Mouse (Mus musculus) hindbrain, embryonic 11.5 days (tissue): ENCODE results near the gene Rab2b. TPM values are rescaled to one million over a fixed set of nuclear protein-coding genes. Genes with fewer than 3 reads are reported as not detected.

Experiments used
- ATAC-seq: fragments of 200-750 bp; cut with Nextera tagmentation; 2 replicates; pipeline ENCODE4 v1.8.0; 2017; ENCODE audit warnings: mild to moderate bottlenecking, moderate TSS enrichment, moderate library complexity; ENCODE audit not compliant: low FRiP score
- DNase-seq: peaks from one replicate; pipeline ENCODE4 v3.0.0-alpha.2; 2015; ENCODE audit warnings: low spot score
- H3K27ac ChIP-seq: fragments of 300-500 bp; sonication (generic); 2 replicates; pipeline ENCODE4 v1.5.1; 2014; ENCODE audit warnings: mild to moderate bottlenecking, low read depth, low read length
- H3K27me3 ChIP-seq: fragments of 300-500 bp; sonication (generic); 2 replicates; pipeline ENCODE4 v1.6.1; 2014; ENCODE audit warnings: mild to moderate bottlenecking, low read length, moderate library complexity, mixed read lengths; ENCODE audit not compliant: control insufficient read depth, insufficient read depth
- H3K36me3 ChIP-seq: fragments of 300-500 bp; sonication (generic); 2 replicates; pipeline ENCODE4 v1.6.1; 2014; ENCODE audit warnings: mild to moderate bottlenecking, low read length, moderate library complexity, mixed read lengths; ENCODE audit not compliant: control insufficient read depth, insufficient read depth
- H3K4me1 ChIP-seq: fragments of 300-500 bp; sonication (generic); replicated peaks from 2 replicates; pipeline ENCODE4 v1.6.1; 2014; ENCODE audit warnings: low read length, mixed read lengths; ENCODE audit not compliant: control insufficient read depth, insufficient read depth
- H3K4me2 ChIP-seq: fragments of 300-500 bp; sonication (generic); replicated peaks from 2 replicates; pipeline ENCODE4 v1.6.1; 2014; ENCODE audit warnings: mild to moderate bottlenecking, low read depth, low read length
- H3K4me3 ChIP-seq: fragments of 300-500 bp; sonication (generic); 2 replicates; pipeline ENCODE4 v1.5.1; 2014; ENCODE audit warnings: low read depth, low read length
- H3K9ac ChIP-seq: fragments of 300-500 bp; sonication (generic); 2 replicates; pipeline ENCODE4 v1.6.1; 2014; ENCODE audit warnings: low read depth, low read length
- H3K9me3 ChIP-seq: fragments of 300-500 bp; sonication (generic); 2 replicates; pipeline ENCODE4 v1.6.1; 2016; ENCODE audit warnings: low read length; ENCODE audit not compliant: control insufficient read depth
- WGBS: fragments of 180-500 bp; shearing (Covaris S2); extraction: QIAGEN DNeasy Blood & Tissue Kit; methylation state at CpG from one replicate; pipeline ENCODE4 v1.1.7; 2014; 5-methylcytosine and 5-hydroxymethylcytosine counted together
- polyA plus RNA-seq: library from polyadenylated mRNA; unstranded; fragments of >200 nt; fragmentation: Nextera tagmentation; extraction: Ambion mirVana; gene quantifications from 2 replicates; pipeline ENCODE4 v1.2.1, GENCODE M21; 2014

Gene Rab2b
- polyA plus RNA-seq, 1 experiment from 2014 or later: 44.1 TPM

- 84% methylated on average over 4 of the region's 4 CpGs for WGBS
- no peak overlapping the region for H3K9ac ChIP-seq
- H3K27ac ChIP-seq: no peak overlapping the region
- H3K4me1 ChIP-seq: no peaks in the 10 kb centered on the region
- H3K27me3 ChIP-seq: no peaks in the 10 kb centered on the region
- H3K4me2 ChIP-seq: no peak overlapping the region
- H3K9me3 ChIP-seq: no peaks in the 10 kb centered on the region
- no peak overlapping the region for H3K4me3 ChIP-seq
- no peak for ATAC-seq
- H3K36me3 ChIP-seq: no peaks in the 10 kb centered on the region
- DNase-seq: no peak
These were observed 33.2 kb downstream of the Rab2b start for GRCm38 (mm10) chr14:52246129-52246528.

DNA sequence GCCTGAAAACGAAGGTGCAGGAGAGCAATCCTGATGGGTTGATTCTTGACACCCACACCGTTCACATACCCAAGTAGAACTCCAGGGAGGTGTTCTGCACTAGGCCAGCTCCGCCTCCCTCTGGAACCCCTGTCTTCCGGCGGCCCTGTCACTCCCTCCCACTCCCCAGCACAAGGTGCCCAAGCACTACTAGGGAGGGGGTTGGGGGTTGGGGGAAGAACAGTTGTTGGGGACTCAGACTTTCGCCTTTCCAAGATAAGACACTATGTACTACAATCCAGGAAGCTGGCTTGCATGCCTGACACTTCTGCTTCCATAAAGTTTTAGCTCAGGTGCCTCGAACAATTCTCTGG is 34.7 kb downstream of the Rab2b start:
- Histone ChIP-seq H3K9me3 (no peaks in the 10 kb centered on the region), H3K4me1 (no peaks in the 10 kb centered on the region), H3K4me2 (peak overlapping the region; percentile 53), H3K4me3 (peak overlapping the region; percentile 79), H3K27ac (no peak overlapping the region), H3K36me3 (no peaks in the 10 kb centered on the region), H3K9ac (peak overlapping the region; percentile 66), H3K27me3 (no peaks in the 10 kb centered on the region)
- 10% methylated on average over 7 of the region's 7 CpGs for WGBS
- DNase-seq (no peak), ATAC-seq (peak; percentile 85)

DNA sequence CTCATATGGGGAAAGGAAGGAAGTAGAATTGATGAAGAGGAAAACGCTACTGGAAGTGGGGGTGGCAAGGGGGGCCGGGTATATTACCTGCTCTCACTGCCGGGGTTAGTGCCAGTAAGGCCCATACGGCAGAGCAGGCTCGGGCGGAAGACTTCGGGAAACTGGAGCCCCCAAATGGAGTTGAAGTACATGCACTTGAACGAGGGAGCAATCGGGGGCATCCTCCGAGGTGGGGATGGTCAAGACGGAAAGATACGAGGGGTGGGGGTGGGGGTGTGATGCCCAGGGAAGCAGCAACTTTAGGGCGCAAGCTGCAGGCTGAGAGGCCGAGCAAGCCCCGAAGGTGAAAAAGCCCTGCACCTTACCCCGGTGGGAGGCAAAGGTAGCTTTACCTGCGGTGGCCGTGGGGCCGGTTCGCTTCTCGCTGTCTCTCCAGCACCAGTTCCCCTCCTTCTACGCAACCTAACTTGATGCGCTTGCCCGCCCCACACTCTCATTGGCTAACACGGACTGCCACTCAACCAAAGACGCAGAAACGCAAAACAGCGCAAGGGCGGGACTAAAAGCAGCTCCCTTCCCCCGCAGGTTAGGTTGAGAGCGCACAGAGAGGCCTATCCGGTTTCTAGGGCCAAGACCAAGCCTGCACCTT is 35.2 kb downstream of the Rab2b start:
- H3K36me3 ChIP-seq: no peaks in the 10 kb centered on the region
- H3K27me3 ChIP-seq: no peaks in the 10 kb centered on the region
- H3K4me2 ChIP-seq: peak overlapping the region; percentile 78
- under 1% methylated on average over 28 of the region's 32 CpGs for WGBS
- no peaks in the 10 kb centered on the region for H3K9me3 ChIP-seq
- H3K9ac ChIP-seq: peak overlapping the region; percentile 66
- H3K4me1 ChIP-seq: no peaks in the 10 kb centered on the region
- DNase-seq (peak; percentile 100), ATAC-seq (peak; percentile 100)
- H3K4me3 ChIP-seq: peak overlapping the region; percentile 79
- H3K27ac ChIP-seq: 0 out of 2 replicates have a peak overlapping the region, but pooled peaks have one; percentile 39

DNA sequence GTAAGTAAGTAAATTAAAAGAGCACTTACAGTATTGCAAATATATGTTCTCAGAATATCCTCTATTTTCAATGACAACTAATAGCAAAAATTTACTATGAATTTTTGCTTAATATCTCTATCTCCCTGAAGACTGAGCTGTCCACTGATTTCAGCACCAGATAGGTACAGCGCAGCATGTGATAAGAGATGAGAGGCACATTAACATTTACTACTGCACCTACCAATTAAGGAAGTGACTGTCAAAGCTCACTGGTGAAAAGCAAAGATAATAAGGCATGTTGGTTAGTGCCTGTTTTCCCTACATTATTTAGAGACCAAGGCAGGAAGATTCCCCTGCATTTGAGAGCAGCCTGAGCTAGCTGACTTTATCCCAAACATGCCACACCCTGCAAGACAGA is 43.1 kb downstream of the Rab2b start:
- Histone ChIP-seq H3K27me3 (no peaks in the 10 kb centered on the region), H3K9me3 (no peaks in the 10 kb centered on the region), H3K4me2 (no peak overlapping the region), H3K4me3 (no peak overlapping the region), H3K36me3 (peaks cover 10% of the 10 kb centered on the region), H3K27ac (no peak overlapping the region), H3K9ac (no peak overlapping the region), H3K4me1 (no peaks in the 10 kb centered on the region)
- no peak for DNase-seq
- no peak for ATAC-seq
- 86% methylated on average over 1 of the region's 1 CpGs for WGBS

DNA sequence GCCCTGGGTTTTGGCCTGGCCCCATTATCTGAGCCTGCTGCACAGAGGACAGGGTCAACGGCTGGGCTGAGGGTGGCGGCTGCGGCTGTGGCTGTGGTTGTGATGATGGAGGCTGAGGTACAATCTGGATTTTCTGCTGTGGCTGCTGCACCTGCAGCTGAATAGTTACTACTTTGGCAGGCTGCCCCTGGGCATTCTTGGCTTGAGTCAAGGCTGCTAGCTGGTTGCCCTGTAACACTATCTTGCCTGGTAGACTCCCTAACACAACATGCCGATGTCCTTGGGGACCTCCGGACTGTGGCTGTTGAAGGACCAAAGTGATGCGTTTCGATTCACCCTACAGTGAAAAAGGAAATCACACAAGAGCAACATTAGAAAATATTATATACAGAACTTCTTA is 44.2 kb downstream of the Rab2b start:
- H3K36me3 ChIP-seq: peaks cover 14% of the 10 kb centered on the region
- no peak for ATAC-seq

GRCm38 (mm10) chr14:52232249-52232648 is 47.1 kb downstream of the Rab2b start:
- H3K4me1 ChIP-seq: no peaks in the 10 kb centered on the region
- WGBS: 90% methylated on average over 6 of the region's 6 CpGs

More for the DNA sequence above, 44.2 kb downstream of the Rab2b start:
- Histone ChIP-seq H3K27ac (no peak overlapping the region), H3K4me1 (no peaks in the 10 kb centered on the region), H3K9me3 (no peaks in the 10 kb centered on the region), H3K27me3 (no peaks in the 10 kb centered on the region), H3K9ac (no peak overlapping the region), H3K4me3 (no peak overlapping the region), H3K4me2 (no peak overlapping the region)
- 95% methylated on average over 7 of the region's 7 CpGs for WGBS
- no peak for DNase-seq

DNA sequence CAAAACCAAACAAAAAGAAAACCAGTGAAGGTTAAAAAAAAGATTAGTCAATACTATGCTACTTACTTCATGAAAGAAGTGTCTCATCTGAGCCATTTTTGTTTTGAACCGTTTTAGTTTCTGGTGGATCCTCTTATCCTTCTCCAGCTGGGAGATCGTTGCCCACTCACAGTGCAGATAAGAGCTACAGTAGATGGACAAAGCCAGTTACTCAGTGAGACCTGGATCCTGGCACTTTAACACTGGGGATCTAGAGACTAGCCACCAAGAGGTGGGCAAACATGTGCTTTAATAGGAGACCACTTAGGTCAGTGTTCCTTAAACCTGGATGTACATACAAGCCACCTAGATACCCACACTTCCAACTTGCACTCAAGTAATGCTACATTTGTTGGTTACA is 53.4 kb downstream of the Rab2b start:
- H3K9ac ChIP-seq: no peak overlapping the region
- WGBS: 89% methylated on average over 2 of the region's 2 CpGs
- no peaks in the 10 kb centered on the region for H3K27me3 ChIP-seq
- ATAC-seq: no peak
- H3K4me1 ChIP-seq: no peaks in the 10 kb centered on the region
- H3K36me3 ChIP-seq: peaks cover 12% of the 10 kb centered on the region
- no peak overlapping the region for H3K4me2 ChIP-seq
- no peak overlapping the region for H3K4me3 ChIP-seq
- no peaks in the 10 kb centered on the region for H3K9me3 ChIP-seq
- H3K27ac ChIP-seq: no peak overlapping the region
- no peak for DNase-seq

More at GRCm38 (mm10) chr14:52232249-52232648, 47.1 kb downstream of the Rab2b start:
- no peak overlapping the region for H3K4me3 ChIP-seq
- ATAC-seq (no peak), DNase-seq (no peak)
- peaks cover 17% of the 10 kb centered on the region for H3K36me3 ChIP-seq
- H3K27ac ChIP-seq: no peak overlapping the region
- no peaks in the 10 kb centered on the region for H3K27me3 ChIP-seq
- no peak overlapping the region for H3K4me2 ChIP-seq
- H3K9me3 ChIP-seq: no peaks in the 10 kb centered on the region
- no peak overlapping the region for H3K9ac ChIP-seq

- H3K27me3 ChIP-seq: no peaks in the 10 kb centered on the region
- DNase-seq: no peak
- no peak overlapping the region for H3K4me3 ChIP-seq
- no peaks in the 10 kb centered on the region for H3K9me3 ChIP-seq
- 94% methylated on average over 5 of the region's 5 CpGs for WGBS
- no peak overlapping the region for H3K4me2 ChIP-seq
- no peak overlapping the region for H3K9ac ChIP-seq
- H3K4me1 ChIP-seq: no peaks in the 10 kb centered on the region
- ATAC-seq: no peak
- no peak overlapping the region for H3K27ac ChIP-seq
- H3K36me3 ChIP-seq: peaks cover 28% of the 10 kb centered on the region
These were observed 62.1 kb downstream of the Rab2b start for GRCm38 (mm10) chr14:52217261-52217660.
